Mouse (Mus musculus): ENCODE data around the gene Rpl29.

The Rpl29 gene

DNA sequence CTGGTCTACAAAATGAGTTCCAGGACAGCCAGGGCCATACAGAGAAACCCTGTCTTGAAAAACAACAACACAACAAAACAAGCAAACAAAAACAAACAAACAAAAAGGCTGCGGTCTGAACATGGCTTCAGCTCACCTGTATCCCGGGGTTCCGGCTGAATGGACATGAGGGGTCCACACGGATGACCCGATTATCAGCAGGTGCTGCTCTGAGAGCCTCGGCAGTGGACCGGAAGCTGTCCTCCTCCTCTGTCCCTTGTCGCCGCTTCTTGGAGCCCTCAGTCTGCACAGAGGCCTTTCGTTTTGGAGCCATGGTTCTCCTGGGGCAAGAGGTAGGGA is 46.4 kb downstream of the Rpl29 start, which contains the start of gene Rrp9:
Gene Rrp9 (plus strand): TSS at position 301 of the 339 bp plus-strand sequence.
- DNase-seq = peak; percentile 16

DNA sequence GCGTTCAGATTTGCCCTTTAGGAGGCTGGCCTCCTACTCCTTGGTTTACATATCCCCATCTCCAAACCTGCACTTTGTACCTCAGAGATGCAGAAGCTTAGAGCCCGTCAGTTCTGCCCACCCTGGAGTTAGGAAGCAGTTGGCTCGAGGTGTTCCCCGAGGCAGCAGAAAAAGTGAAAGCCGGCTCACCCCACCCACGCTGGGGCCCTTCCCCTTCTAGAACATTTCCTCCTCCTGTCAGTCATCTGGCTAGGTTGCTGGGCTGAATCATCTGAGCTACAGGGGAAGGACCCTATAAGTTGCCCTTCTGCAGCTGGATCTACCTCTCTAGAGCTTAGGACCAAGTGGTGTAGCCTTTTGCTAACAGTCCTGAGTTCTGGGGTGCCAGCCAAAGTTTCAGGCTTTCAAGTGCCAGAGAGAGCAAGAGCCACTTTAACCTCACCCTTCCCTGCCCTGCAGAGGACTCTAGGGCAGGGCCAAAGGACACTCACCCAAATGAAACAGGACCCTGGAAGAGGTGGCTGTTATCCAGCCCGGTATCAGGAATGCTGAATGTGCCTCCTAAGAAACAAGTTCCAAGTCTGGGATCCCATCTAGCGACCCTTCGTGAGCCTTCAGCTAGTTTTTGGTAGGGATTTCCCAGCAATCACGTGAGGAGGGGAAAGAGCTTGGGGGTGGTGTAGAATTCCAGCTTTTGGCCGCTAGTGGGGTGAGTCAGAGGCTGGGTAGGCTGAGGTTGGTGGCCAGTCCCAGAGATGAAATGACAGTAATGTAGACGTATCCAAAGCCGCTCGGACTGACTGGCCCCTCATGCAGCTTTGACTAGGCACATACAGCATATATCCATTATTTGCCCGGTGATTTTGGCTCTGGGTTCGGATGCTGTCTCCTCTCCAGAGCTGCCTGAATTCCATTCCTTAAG is 47.0 kb downstream of the Rpl29 start:
- DNase-seq = peak; percentile 81

DNA sequence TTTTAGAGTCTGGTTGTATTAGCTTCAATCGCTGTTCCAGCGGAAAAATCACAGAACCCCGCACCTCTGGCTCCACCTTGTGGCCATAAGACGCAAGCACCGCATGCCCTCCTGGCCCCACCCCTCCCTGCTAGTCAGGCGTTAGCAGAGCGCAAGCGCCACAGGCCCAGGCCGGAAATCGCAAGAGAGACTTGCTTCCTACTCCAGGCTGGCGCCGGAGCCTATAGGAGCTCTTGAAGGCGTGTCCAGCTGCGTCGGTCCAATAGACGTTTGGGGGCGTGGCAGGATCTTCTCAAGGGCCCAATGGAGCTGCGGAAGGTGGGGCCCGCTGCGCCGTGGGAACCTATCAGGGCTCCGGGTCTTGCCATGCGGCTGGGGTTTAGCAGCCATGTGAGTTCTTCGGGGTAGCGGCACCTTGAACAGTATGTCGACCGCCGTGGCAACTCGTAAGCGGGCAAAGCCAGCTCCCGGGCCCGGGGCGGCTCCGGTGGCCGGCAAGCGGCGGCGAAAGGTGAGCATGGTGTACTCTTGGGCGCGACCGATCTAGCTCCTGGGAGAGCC is 47.8 kb downstream of the Rpl29 start, which contains the start of gene Parp3:
Gene Parp3 (minus strand): TSS at position 26 of the 561 bp plus-strand sequence.
- peak; percentile 99 for DNase-seq

DNA sequence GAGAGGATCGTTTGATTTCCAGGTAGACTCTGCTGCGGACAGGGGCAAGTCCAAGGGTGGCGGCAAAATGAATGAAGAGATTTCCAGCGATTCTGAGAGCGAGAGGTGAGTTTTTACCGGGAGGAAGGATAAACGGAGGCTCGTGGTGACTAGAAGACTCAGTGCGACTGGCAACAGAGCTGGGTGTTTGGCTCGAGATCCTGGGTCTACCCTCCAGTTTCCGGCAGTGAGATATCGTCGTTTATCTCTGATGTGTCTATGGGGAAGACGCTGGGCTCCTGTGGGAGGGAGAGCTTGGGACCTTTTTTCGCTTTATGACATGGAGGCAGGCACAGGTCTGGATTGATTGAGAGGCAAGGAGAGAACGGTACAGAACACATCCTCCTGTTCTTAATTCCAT is 48.4 kb downstream of the Rpl29 start:
- DNase-seq = peak; percentile 3

DNA sequence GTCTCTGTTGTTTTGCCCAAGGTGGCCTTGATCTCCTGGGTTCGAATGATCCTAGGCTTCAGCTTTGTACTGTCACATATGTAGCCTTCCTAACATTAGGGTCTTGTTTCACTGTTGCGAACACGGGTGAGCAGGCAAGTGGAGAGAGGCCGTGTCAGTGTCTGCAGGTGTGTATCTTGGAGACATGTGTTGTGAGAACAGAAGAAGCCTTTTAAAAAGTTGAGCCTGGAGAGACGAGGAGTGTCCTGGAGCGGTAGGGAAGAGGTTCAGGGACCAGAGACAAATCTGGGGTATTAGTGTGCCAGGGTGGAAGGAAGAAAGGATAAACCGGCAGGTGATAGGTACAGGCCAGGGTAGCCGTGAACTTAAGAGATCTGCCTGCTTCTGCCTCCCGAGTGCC is 48.8 kb downstream of the Rpl29 start:
- DNase-seq = peak; percentile 1

DNA sequence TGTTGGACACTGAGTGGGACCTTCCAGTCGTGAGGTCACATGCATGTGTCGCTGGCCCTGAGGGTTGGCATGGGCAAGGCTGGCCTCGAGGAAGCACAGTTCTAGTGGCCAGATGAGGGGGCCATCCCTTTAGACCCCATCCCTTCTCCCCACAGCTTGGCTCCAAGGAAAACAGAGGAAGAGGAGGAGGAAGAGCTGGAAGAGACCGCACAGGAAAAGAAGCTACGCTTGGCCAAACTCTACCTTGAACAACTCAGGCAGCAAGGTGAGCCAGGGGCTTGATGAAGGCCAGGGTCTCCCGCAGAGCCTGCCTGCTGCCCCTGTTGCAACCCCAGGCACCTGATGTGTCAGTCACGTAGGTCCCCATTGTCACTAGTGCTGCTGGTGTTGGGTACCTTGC is 51.3 kb downstream of the Rpl29 start:
- DNase-seq = no peak

DNA sequence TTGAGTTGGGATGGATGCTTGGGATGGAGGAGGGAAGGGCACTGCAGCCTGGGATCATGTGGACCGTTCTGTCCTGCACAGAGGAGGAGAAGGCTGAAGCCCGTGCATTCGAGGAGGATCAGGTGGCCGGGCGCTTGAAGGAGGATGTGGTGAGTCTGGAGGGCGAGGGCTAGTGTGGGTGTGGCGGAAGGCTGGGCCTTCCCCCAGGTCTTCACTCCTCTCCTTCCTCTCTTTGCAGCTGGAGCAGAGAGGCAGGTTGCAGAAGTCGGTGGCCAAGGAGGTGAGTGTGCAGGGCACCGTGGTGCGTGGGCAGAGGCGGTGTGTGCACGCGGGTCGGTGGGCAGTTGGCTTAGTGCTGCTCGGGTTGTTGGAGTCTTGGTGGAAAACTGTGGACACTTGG is 51.8 kb downstream of the Rpl29 start:
- no peak for DNase-seq
